ENCODE assay signal across 25 mouse cellular contexts in the genomic region with DNA sequence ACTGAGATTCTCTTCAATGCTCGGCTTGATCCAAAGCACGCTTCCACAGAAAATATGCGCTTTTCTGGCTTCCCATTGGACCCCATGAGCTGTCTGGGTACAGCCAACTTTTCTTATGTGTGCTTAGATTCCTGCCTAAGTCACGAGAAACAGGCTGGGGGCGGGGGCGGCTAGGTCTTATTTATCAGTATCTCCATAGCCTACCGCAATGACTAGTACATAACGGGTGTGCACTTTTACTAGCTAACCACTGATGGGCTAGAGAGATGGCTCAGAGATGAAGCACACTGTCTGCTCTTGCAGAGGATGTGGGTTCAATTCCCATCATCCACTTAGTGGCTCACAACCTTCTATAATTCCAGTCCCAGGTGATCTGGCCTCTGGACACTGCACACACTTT.
DNase-seq lines count a peak whose midpoint lies in the region; ATAC-seq lines count a peak whose summit lies in the region.
"Had no signal": no experiment of that assay in that cellular context is flagged by ENCODE, and none has a peak within 500 bp of the region (broad histone marks: within the 10 kb centered on the region; RNA-seq: fewer than 3 reads in every experiment).

No protein-coding gene starts in this region.

- DNase-seq in liver (peak; percentile 17), MEL-GATA-1-ER (ENCODE audit: extremely low read depth, low read depth) (peak; percentile 81)
- no peak for DNase-seq in thymus, postnatal 25 days
- DNase-seq in adrenal gland, adult 2 months: no peak
- DNase-seq: adrenal gland, postnatal 10 days; adrenal gland, postnatal 36 days; cerebellum, adult 11-12 months; cerebellum, adult 8-10 months; cerebellum, postnatal 10 days; cerebellum, postnatal 36 days; forebrain, postnatal 0 days; gastrocnemius, postnatal 25 days; heart, adult 2 months; heart, postnatal 14 days; heart, postnatal 4 days had no signal

- no peak overlapping the region for H3K4me2 ChIP-seq in liver, embryonic 12.5 days
- H3K4me2 ChIP-seq: heart, embryonic 13.5 days; hindbrain, embryonic 14.5 days had no signal

- H3K4me3 ChIP-seq in liver, embryonic 12.5 days: no peak overlapping the region
- H3K4me3 ChIP-seq: heart, adult 2 months; heart, embryonic 10.5 days; heart, embryonic 13.5 days had no signal

- H3K9me3 ChIP-seq in liver, embryonic 12.5 days (replicated peaks): no peaks in the 10 kb centered on the region
- H3K9me3 ChIP-seq: heart, embryonic 10.5 days; heart, embryonic 13.5 days had no signal

- H3K36me3 ChIP-seq in liver, embryonic 12.5 days: no peaks in the 10 kb centered on the region
- H3K36me3 ChIP-seq: heart, embryonic 10.5 days; heart, embryonic 13.5 days had no signal

- ATAC-seq in liver, embryonic 12.5 days: no peak
- peak; percentile 89 for ATAC-seq in megakaryocyte progenitor cell, adult 5-6 weeks (replicated peaks; ENCODE audit: poor library complexity)
- ATAC-seq: activated CD4-positive, CD25-positive, alpha-beta regulatory T cell, adult 4 months; forebrain, embryonic 14.5 days; forebrain, postnatal 0 days; hindbrain, postnatal 0 days; inflammation-experienced regulatory T-cells, adult 6 months; intestine, embryonic 16.5 days had no signal

- WGBS in liver, embryonic 12.5 days (ENCODE audit: insufficient replicate concordance): 50% methylated on average over 8 of the region's 8 CpGs

- H3K27me3 ChIP-seq in liver, embryonic 12.5 days (replicated peaks): no peaks in the 10 kb centered on the region
- H3K27me3 ChIP-seq: heart, embryonic 13.5 days had no signal

- H3K27ac ChIP-seq in liver, embryonic 12.5 days: no peak overlapping the region
- H3K27ac ChIP-seq: heart, adult 2 months; heart, embryonic 10.5 days; heart, embryonic 13.5 days; hindbrain, embryonic 14.5 days; hindbrain, postnatal 0 days had no signal

- no peak overlapping the region for H3K9ac ChIP-seq in liver, embryonic 12.5 days
- H3K9ac ChIP-seq: forebrain, postnatal 0 days; heart, embryonic 13.5 days; hindbrain, embryonic 14.5 days had no signal

- 0 out of 2 replicates have a peak, but pooled peaks cover 10% of the 10 kb centered on the region for H3K4me1 ChIP-seq in liver, embryonic 12.5 days

Comparison
In these comparisons a context has a peak if more than half of its experiments do, and no peak if none do; other contexts are left out.
1. DNase-seq: peak in liver (single experiment) and MEL-GATA-1-ER (single experiment); none in thymus, postnatal 25 days (single experiment) and adrenal gland, adult 2 months (single experiment).